Mouse (Mus musculus) ES-E14 (cell line): ENCODE data around the gene Nup210. TPM values are rescaled to one million over a fixed set of nuclear protein-coding genes. Genes with fewer than 3 reads are reported as not detected.

Experiments used
- DNase-seq: peaks from one replicate; pipeline ENCODE4 v3.0.0-alpha.2; 2013; ENCODE audit warnings: low read depth, low spot score
- H3K27ac ChIP-seq: 2 replicates; pipeline ENCODE4 v1.5.1; 2012; ENCODE audit warnings: low read depth, mild to moderate bottlenecking, low read length, moderate library complexity, mixed read lengths; ENCODE audit not compliant: poor library complexity, insufficient read depth, severe bottlenecking
- H3K36me3 ChIP-seq: 2 replicates; pipeline ENCODE4 v1.6.1; 2012; ENCODE audit warnings: mild to moderate bottlenecking, low read length, moderate library complexity, mixed read lengths; ENCODE audit not compliant: control insufficient read depth, poor library complexity, insufficient read depth, severe bottlenecking
- H3K4me1 ChIP-seq, 2 experiments: fragments of 150-350 bp in 1 of 2; sonication (generic) in 1 of 2; 2 replicates each; pipeline ENCODE4 v1.6.1; 2012; ENCODE audit warnings: low read length in 2 of 2, mild to moderate bottlenecking in 1 of 2, mixed read lengths in 1 of 2; ENCODE audit not compliant: control insufficient read depth in 2 of 2, insufficient read depth in 2 of 2, poor library complexity in 1 of 2
- H3K4me3 ChIP-seq, 2 experiments: fragments of 150-350 bp in 1 of 2; sonication (generic) in 1 of 2; 2 replicates each; pipeline ENCODE4 v1.5.1; 2012; ENCODE audit warnings: low read length in 2 of 2, low read depth in 1 of 2, mild to moderate bottlenecking in 1 of 2, mixed read lengths in 1 of 2; ENCODE audit not compliant: insufficient read depth in 1 of 2, poor library complexity in 1 of 2, severe bottlenecking in 1 of 2
- H3K9ac ChIP-seq: 2 replicates; pipeline ENCODE4 v1.6.1; 2012; ENCODE audit warnings: low read depth, mild to moderate bottlenecking, low read length, mixed read lengths; ENCODE audit not compliant: poor library complexity, insufficient read depth, severe bottlenecking
- H3K9me3 ChIP-seq: fragments of 150-350 bp; sonication (generic); 2 replicates; pipeline ENCODE4 v1.6.1; 2012; ENCODE audit warnings: low read depth, mild to moderate bottlenecking, low read length; ENCODE audit not compliant: control insufficient read depth, insufficient read depth
- CHD2 ChIP-seq: IDR thresholded peaks from 2 replicates; pipeline ENCODE4 v1.6.1; 2014; ENCODE audit warnings: mild to moderate bottlenecking, low read depth, low read length, inconsistent platforms
- HCFC1 ChIP-seq: IDR thresholded peaks from 2 replicates; pipeline ENCODE4 v1.6.1; 2012; ENCODE audit warnings: low read length, inconsistent platforms, borderline replicate concordance; ENCODE audit not compliant: insufficient read depth
- MAFK ChIP-seq: IDR thresholded peaks from 2 replicates; pipeline ENCODE4 v1.6.1; 2014; ENCODE audit warnings: mild to moderate bottlenecking, low read depth, low read length, inconsistent platforms; ENCODE audit not compliant: insufficient read depth
- ZC3H11A ChIP-seq: IDR thresholded peaks from 2 replicates; pipeline ENCODE4 v1.6.1; 2012; ENCODE audit warnings: low read depth, mild to moderate bottlenecking, inconsistent platforms, low read length, borderline replicate concordance
- ZNF384 ChIP-seq: IDR thresholded peaks from 2 replicates; pipeline ENCODE4 v1.6.1; 2012; ENCODE audit warnings: low read depth, low read length, inconsistent platforms
- in situ Hi-C, 2 experiments: fragments of 600-800 bp; cut with MboI; formaldehyde crosslinking; loops; one replicate each; pipeline ENCODE4 v1.15.1; 2025; ENCODE audit warnings: low sequenced_read_pairs in 2 of 2, inconsistent platforms in 1 of 2; ENCODE audit not compliant: unreplicated experiment in 2 of 2
- total RNA-seq: library from RNA; depleted of rRNA; stranded (reverse); fragments of 300-350 nt; gene quantifications from 2 replicates; pipeline ENCODE4 v1.2.3, GENCODE M21; 2012

Gene Nup210
- total RNA-seq, 1 experiment, result 65.9 TPM

DNA sequence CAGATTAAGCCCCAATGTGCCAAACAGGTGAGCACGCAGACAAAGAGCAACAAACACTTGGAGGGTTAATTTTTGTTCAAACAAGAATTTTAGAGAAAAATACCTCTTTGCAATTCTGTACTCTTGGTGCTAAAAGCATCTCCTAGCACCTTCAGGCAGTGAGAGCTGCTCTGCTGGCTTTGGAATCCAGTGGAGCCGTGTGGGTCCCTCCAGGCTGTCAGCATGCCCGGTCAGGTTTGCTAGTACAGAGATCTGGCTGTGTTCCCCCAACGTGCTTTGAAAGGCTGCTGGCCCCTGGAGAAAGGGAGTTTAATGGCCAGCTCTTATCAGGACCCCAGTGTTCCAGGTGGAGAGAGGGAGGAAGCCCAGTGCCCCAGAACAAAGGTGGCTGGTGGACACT is 105.1 kb downstream of the Nup210 start:
- H3K4me1 ChIP-seq, result peaks cover 0 to 6% of the 10 kb centered on the region in 2 experiments; a peak in 1 of 4 replicates
- H3K9me3 ChIP-seq, result no peaks in the 10 kb centered on the region
- no peak overlapping the region for H3K9ac ChIP-seq
- H3K36me3 ChIP-seq, result peaks cover 23% of the 10 kb centered on the region; the same call in 1 of the 2 replicates
- DNase-seq, result no peak
- no peak overlapping the region for H3K27ac ChIP-seq
- in situ Hi-C loops, result no loop called here
- TF ChIP-seq HCFC1 (no peak), ZNF384 (no peak), ZC3H11A (no peak), MAFK (no peak), CHD2 (no peak)
- H3K4me3 ChIP-seq, result no peak overlapping the region

DNA sequence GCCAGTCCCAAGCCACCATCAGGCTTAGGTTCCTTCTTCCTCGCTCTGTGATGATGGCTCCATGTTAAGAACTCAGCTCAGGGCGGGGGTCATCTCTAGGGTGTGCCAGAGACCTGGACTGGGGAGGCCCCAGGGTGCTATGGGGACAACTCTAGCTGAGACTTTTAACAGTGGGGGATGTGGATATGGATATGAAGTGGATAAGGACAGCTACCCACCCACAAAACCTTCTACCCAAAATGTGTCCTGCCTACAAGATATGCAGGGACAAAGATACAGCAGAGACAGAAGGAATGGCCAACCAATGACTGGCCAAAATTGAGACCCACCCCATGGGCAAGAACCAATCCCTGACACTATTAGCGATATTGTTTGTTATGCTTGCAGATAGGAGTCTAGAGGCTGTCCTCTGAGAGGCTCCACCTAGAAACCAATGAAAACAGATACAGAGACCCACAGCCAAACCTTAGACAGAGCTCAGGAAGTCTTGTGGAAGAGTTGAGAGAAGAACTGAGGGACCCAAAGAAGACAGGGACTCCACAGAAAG is 108.3 kb downstream of the Nup210 start:
- H3K9me3 ChIP-seq, result no peaks in the 10 kb centered on the region
- in situ Hi-C loops, result no loop called here
- H3K27ac ChIP-seq, result no peak overlapping the region
- peaks cover 6% of the 10 kb centered on the region; the same call in 1 of the 2 replicates for H3K36me3 ChIP-seq
- DNase-seq, result no peak
- TF ChIP-seq CHD2 (no peak), MAFK (no peak), ZC3H11A (no peak)
- no peak overlapping the region for H3K4me3 ChIP-seq
- H3K9ac ChIP-seq, result no peak overlapping the region
- H3K4me1 ChIP-seq, result peaks cover 0 to 5% of the 10 kb centered on the region in 2 experiments; a peak in 2 of 4 replicates

GRCm38 (mm10) chr6:91007207-91007606 is 109.4 kb downstream of the Nup210 start:
- TF ChIP-seq ZC3H11A (no peak), HCFC1 (no peak), MAFK (no peak), CHD2 (no peak), ZNF384 (no peak)
- in situ Hi-C loops, result no loop called here
- no peak for DNase-seq
- peaks cover 0 to 7% of the 10 kb centered on the region in 2 experiments; a peak in 2 of 4 replicates for H3K4me1 ChIP-seq
- H3K36me3 ChIP-seq, result no peaks in the 10 kb centered on the region
- H3K9me3 ChIP-seq, result no peaks in the 10 kb centered on the region
- no peak overlapping the region for H3K27ac ChIP-seq
- no peak overlapping the region for H3K4me3 ChIP-seq
- H3K9ac ChIP-seq, result no peak overlapping the region

DNA sequence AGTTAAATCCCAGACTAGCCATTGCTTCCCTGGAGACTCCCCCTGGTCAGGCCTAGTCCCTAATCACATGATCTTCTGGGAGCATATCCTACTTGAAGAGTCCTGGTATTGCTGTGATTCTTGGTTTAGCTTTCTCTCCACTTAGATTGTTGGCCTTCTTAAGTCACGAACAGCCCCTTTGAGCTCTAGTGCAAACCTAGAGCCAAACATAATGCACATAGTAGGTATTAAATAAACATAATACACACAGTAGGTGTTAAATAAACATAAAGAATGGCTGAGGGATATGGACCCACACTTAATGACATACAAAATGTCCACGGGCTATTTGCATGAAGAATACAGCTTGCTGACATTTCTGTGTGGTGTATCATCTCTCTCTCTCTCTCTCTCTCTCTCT is 112.5 kb downstream of the Nup210 start:
- in situ Hi-C loops, result no loop called here
- no peak for DNase-seq
- Histone ChIP-seq H3K9ac (0 out of 2 replicates have a peak overlapping the region, but pooled peaks have one; percentile 62), H3K4me3 (no peak overlapping the region), H3K4me1 (peaks cover 0 to 26% of the 10 kb centered on the region in 2 experiments; a peak in 2 of 4 replicates), H3K27ac (no peak overlapping the region), H3K9me3 (no peaks in the 10 kb centered on the region), H3K36me3 (no peaks in the 10 kb centered on the region)
- no peak for TF ChIP-seq MAFK
- TF ChIP-seq CHD2, result no peak
- no peak for TF ChIP-seq HCFC1
- TF ChIP-seq ZC3H11A, result no peak
- no peak for TF ChIP-seq ZNF384
